Mouse (Mus musculus) neural tube, embryonic 11.5 days (tissue): ENCODE data around the gene Usp24. TPM values are rescaled to one million over a fixed set of nuclear protein-coding genes. Genes with fewer than 3 reads are reported as not detected.

Experiments used
- ATAC-seq: fragments of 200-750 bp; cut with Nextera tagmentation; 2 replicates; pipeline ENCODE4 v1.8.0; 2017; ENCODE audit warnings: moderate number of reproducible peaks, mild to moderate bottlenecking, moderate TSS enrichment, moderate library complexity; ENCODE audit not compliant: insufficient read depth, low FRiP score, low TSS enrichment
- DNase-seq: peaks from one replicate; pipeline ENCODE4 v3.0.0-alpha.2; 2015; ENCODE audit warnings: low spot score
- H3K27ac ChIP-seq: fragments of 300-500 bp; sonication (generic); 2 replicates; pipeline ENCODE4 v1.5.1; 2014; ENCODE audit warnings: low read depth, mild to moderate bottlenecking, low read length
- H3K27me3 ChIP-seq: fragments of 300-500 bp; sonication (generic); 2 replicates; pipeline ENCODE4 v1.6.1; 2014; ENCODE audit warnings: mild to moderate bottlenecking, low read length, mixed read lengths; ENCODE audit not compliant: control insufficient read depth, insufficient read depth
- H3K36me3 ChIP-seq: fragments of 300-500 bp; sonication (generic); 2 replicates; pipeline ENCODE4 v1.6.1; 2014; ENCODE audit warnings: mild to moderate bottlenecking, low read length, moderate library complexity, mixed read lengths; ENCODE audit not compliant: control insufficient read depth, insufficient read depth
- H3K4me1 ChIP-seq: fragments of 300-500 bp; sonication (generic); 2 replicates; pipeline ENCODE4 v1.6.1; 2014; ENCODE audit warnings: low read length, mixed read lengths; ENCODE audit not compliant: control insufficient read depth, insufficient read depth
- H3K4me2 ChIP-seq: fragments of 300-500 bp; sonication (generic); 2 replicates; pipeline ENCODE4 v1.6.1; 2014; ENCODE audit warnings: low read depth, mild to moderate bottlenecking, moderate library complexity
- H3K4me3 ChIP-seq: fragments of 300-500 bp; sonication (generic); 2 replicates; pipeline ENCODE4 v1.5.1; 2014; ENCODE audit warnings: low read depth, low read length
- H3K9ac ChIP-seq: fragments of 300-500 bp; sonication (generic); 2 replicates; pipeline ENCODE4 v1.6.1; 2014; ENCODE audit warnings: mild to moderate bottlenecking, low read length
- H3K9me3 ChIP-seq: fragments of 300-500 bp; sonication (generic); 2 replicates; pipeline ENCODE4 v1.6.1; 2016; ENCODE audit warnings: low read length; ENCODE audit not compliant: control insufficient read depth
- WGBS: fragments of 180-500 bp; shearing (Covaris S2); extraction: QIAGEN DNeasy Blood & Tissue Kit; methylation state at CpG from one replicate; pipeline ENCODE4 v1.1.7; 2014; 5-methylcytosine and 5-hydroxymethylcytosine counted together
- polyA plus RNA-seq: library from polyadenylated mRNA; unstranded; fragments of >200 nt; fragmentation: Nextera tagmentation; extraction: Ambion mirVana; gene quantifications from 2 replicates; pipeline ENCODE4 v1.2.1, GENCODE M21; 2014

The Usp24 gene
- polyA plus RNA-seq, 1 experiment from 2014 or later, result 10.9 TPM

DNA sequence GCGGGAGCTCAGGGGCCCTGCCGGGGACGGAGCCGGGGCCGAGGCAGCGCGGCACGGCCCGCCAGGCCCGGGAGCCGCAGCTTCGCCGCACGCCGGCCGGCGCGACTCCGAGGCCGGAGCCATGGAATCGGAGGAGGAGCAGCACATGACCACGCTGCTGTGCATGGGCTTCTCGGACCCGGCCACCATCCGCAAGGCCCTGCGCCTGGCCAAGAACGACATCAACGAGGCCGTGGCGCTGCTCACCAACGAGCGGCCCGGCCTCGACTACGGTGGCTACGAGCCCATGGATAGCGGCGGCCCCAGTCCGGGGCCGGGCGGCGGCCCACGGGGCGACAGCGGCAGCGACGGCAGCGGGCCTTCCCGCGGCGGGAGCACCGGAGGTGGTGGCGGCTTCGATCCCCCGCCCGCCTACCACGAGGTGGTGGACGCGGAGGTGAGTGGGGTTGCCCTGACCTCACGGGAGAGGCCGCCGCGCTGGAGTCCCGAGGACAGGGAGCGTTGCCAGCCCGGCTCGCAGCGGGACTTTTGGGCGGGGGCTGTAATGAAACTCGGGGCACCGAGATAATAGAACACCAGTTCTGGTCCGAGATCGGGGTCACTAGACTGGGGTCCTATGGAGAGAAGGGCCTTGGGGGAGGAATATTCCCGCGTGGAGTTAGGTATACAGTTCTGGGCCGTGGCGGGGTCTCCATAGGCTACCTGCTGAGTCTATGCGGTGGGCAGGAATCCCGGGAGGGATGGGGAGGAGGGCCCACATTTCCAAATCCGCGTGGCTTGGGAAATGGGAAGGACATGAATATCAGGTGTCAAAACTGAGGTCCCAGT lies 552 bp downstream of the Usp24 start:
- peak; percentile 77 for ATAC-seq
- DNase-seq, result peak; percentile 73
- H3K9me3 ChIP-seq, result no peaks in the 10 kb centered on the region
- WGBS, result under 1% methylated on average over 80 of the region's 81 CpGs
- no peaks in the 10 kb centered on the region for H3K36me3 ChIP-seq
- H3K4me1 ChIP-seq, result peaks cover 17% of the 10 kb centered on the region; the same call in 1 of the 2 replicates
- no peaks in the 10 kb centered on the region for H3K27me3 ChIP-seq
- H3K9ac ChIP-seq, result peak overlapping the region; percentile 98
- H3K4me2 ChIP-seq, result peak overlapping the region; percentile 81
- H3K27ac ChIP-seq, result peak overlapping the region; percentile 90
- H3K4me3 ChIP-seq, result peak overlapping the region; percentile 80

- Histone ChIP-seq H3K4me2 (peak overlapping the region; percentile 81), H3K4me3 (peak overlapping the region; percentile 80), H3K27me3 (no peaks in the 10 kb centered on the region), H3K4me1 (peaks cover 17% of the 10 kb centered on the region; the same call in 1 of the 2 replicates), H3K9me3 (no peaks in the 10 kb centered on the region), H3K36me3 (no peaks in the 10 kb centered on the region), H3K9ac (peak overlapping the region; percentile 98), H3K27ac (no peak overlapping the region; the same call in 1 of the 2 replicates)
- peak; percentile 5; the same call in 1 of the 2 replicates for ATAC-seq
- no peak for DNase-seq
- 18% methylated on average over 19 of the region's 19 CpGs for WGBS
Observed at GRCm38 (mm10) chr4:106317179-106318055, 1.4 kb downstream of the Usp24 start.

DNA sequence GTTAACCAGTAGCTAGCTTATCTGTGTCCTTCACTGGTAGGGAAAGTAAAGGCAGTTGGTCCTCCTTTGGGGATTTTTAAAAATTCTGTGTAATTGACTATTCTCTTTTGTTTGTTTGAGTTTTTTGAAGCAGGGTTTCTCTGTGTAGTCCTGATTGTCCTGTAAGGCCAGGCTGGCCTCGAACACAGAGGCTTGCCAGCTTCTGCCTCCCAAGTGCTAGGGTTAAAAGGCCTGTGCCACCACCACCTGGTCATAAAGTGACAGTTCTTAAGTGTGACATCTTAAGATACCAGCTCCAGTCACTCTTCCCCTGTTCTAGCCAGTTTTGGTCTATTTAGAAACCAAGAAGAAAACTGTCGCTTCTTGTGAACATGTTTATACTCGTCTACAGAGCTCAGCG lies 2.2 kb downstream of the Usp24 start:
- H3K4me2 ChIP-seq, result peak overlapping the region; percentile 81
- WGBS, result 92% methylated on average over 4 of the region's 4 CpGs
- H3K9ac ChIP-seq, result no peak overlapping the region
- H3K4me1 ChIP-seq, result peaks cover 17% of the 10 kb centered on the region; the same call in 1 of the 2 replicates
- no peaks in the 10 kb centered on the region for H3K9me3 ChIP-seq
- H3K27ac ChIP-seq, result no peak overlapping the region
- no peaks in the 10 kb centered on the region for H3K36me3 ChIP-seq
- peak overlapping the region; percentile 80; the same call in 1 of the 2 replicates for H3K4me3 ChIP-seq
- no peaks in the 10 kb centered on the region for H3K27me3 ChIP-seq
- ATAC-seq (no peak), DNase-seq (no peak)

DNA sequence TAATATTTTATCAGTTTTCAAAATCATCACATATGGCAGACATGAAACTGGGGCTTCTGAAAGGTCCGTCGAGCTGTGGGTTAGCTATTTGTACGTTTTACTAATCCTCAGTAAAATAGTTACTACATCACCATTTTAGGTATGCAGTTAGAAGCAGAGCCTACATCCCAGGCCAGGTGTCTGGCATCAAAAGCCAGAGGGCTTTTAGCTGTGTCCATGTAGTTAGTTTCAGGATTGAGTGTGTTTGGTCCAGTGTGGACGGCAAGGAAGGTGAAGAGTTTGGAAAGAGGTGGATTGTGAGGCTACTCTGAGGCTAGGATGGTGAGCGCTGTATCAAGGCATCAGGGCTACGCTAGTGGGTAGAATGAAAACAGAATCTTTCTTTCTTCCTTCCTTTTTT lies 3.0 kb downstream of the Usp24 start:
- WGBS, result 88% methylated on average over 6 of the region's 6 CpGs
- H3K4me3 ChIP-seq, result no peak overlapping the region
- no peak for DNase-seq
- no peak for ATAC-seq
- H3K9me3 ChIP-seq, result no peaks in the 10 kb centered on the region
- H3K36me3 ChIP-seq, result no peaks in the 10 kb centered on the region
- H3K4me2 ChIP-seq, result no peak overlapping the region
- H3K9ac ChIP-seq, result no peak overlapping the region; the same call in 1 of the 2 replicates
- peaks cover 17% of the 10 kb centered on the region; the same call in 1 of the 2 replicates for H3K4me1 ChIP-seq
- H3K27ac ChIP-seq, result no peak overlapping the region
- no peaks in the 10 kb centered on the region for H3K27me3 ChIP-seq

- no peaks in the 10 kb centered on the region for H3K9me3 ChIP-seq
- H3K4me2 ChIP-seq, result no peak overlapping the region
- H3K36me3 ChIP-seq, result no peaks in the 10 kb centered on the region
- peaks cover 7% of the 10 kb centered on the region; the same call in 1 of the 2 replicates for H3K4me1 ChIP-seq
- H3K4me3 ChIP-seq, result no peak overlapping the region
- 94% methylated on average over 10 of the region's 10 CpGs for WGBS
- ATAC-seq, result no peak
- no peak overlapping the region for H3K9ac ChIP-seq
- no peak overlapping the region for H3K27ac ChIP-seq
- DNase-seq, result no peak
- no peaks in the 10 kb centered on the region for H3K27me3 ChIP-seq
Observed at GRCm38 (mm10) chr4:106322846-106323245, 6.8 kb downstream of the Usp24 start.

DNA sequence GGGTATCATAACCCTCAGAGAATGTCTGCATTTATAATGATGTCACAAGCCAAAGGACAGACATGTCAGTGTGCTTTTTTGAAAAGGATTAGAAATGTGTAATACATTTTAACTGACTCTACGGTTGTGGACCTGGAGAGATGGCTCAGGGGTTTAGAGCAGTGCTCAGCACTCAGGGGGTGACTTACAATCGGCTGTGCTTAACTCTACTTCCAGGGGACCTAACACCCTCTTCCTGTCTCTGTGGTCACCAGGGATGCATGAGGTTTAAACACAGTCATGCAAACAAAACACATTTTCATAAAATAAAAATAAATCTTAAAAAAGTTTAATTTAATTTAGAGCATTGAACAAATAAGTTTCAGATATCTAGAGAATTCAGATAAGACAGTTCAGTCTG lies 7.3 kb downstream of the Usp24 start:
- H3K9me3 ChIP-seq, result no peaks in the 10 kb centered on the region
- DNase-seq (no peak), ATAC-seq (no peak)
- 81% methylated on average over 2 of the region's 2 CpGs for WGBS
- H3K4me3 ChIP-seq, result no peak overlapping the region
- no peak overlapping the region for H3K9ac ChIP-seq
- H3K36me3 ChIP-seq, result no peaks in the 10 kb centered on the region
- 0 out of 2 replicates have a peak, but pooled peaks cover 2% of the 10 kb centered on the region for H3K4me1 ChIP-seq
- H3K27me3 ChIP-seq, result no peaks in the 10 kb centered on the region
- H3K27ac ChIP-seq, result no peak overlapping the region
- no peak overlapping the region for H3K4me2 ChIP-seq

DNA sequence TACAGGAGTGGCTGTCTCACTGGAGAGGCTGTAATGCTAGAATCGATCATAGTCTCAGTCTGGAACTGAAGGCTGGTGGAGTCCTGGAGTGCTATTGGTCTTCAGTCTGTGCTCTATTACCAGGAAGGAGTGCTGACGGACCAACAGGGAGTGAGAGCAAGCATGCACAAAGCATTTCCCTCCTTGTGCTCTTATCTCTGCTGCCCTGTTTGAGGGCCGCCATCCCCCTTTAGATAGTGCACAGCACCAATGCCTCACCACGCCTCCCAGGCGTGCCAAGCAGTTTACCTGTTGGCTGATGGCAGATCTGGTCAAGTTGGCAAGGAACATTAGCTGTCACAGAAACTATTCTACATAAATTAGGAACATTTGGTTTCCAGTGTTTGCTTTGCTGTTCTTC lies 11.4 kb downstream of the Usp24 start:
- no peak overlapping the region for H3K4me2 ChIP-seq
- H3K27ac ChIP-seq, result no peak overlapping the region
- H3K9ac ChIP-seq, result no peak overlapping the region
- H3K4me3 ChIP-seq, result no peak overlapping the region
- no peak for DNase-seq
- no peak for ATAC-seq
- 0 out of 2 replicates have a peak, but pooled peaks cover 3% of the 10 kb centered on the region for H3K4me1 ChIP-seq
- H3K27me3 ChIP-seq, result no peaks in the 10 kb centered on the region
- no peaks in the 10 kb centered on the region for H3K9me3 ChIP-seq
- H3K36me3 ChIP-seq, result no peaks in the 10 kb centered on the region
- WGBS, result 89% methylated on average over 5 of the region's 5 CpGs

DNA sequence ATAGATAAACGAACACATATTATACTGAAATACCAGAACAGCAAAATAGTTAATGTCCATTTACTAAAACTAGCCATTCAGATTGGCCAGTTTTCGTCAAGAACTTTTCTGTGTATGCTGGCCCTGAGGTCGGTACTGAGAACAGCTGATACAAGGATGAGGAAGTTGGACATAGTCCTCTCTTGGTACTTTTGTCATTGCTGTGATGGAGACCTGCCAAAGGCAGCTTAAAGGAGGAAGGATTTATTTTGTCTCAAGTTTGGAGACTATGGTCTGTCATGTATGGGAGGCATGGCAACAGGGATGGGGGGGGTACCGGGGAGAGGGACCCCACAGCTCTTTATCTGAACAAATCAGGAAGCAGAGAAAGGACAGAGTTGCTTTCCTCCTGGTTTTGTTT lies 12.7 kb downstream of the Usp24 start:
- Histone ChIP-seq H3K4me1 (0 out of 2 replicates have a peak, but pooled peaks cover 3% of the 10 kb centered on the region), H3K4me3 (no peak overlapping the region), H3K36me3 (no peaks in the 10 kb centered on the region), H3K27me3 (no peaks in the 10 kb centered on the region), H3K4me2 (no peak overlapping the region), H3K27ac (no peak overlapping the region), H3K9me3 (no peaks in the 10 kb centered on the region), H3K9ac (no peak overlapping the region)
- WGBS, result 95% methylated on average over 4 of the region's 4 CpGs
- DNase-seq (no peak), ATAC-seq (no peak)
